ENCODE assay signal across 13 mouse cellular contexts in the genomic region with DNA sequence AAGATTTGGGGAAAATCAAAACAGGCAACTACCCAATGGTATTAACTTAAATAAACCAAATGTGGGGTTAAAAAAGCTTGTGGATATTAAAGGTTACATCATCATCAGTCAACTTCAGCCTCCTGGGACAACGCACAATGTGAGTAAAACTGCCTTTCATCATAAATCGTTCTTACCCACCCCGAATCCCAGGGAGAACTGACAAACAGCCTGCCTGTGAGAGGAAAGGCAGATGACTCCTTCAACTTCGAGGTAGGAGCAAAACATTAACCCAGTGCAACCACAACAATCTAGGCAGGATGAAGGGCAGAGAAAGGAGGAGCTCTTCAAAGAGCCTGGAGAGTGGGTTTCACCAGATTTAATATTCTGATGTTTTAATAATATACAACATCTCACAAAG.
"Had no signal": no experiment of that assay in that cellular context is flagged by ENCODE, and none has a peak within 500 bp of the region (broad histone marks: within the 10 kb centered on the region; RNA-seq: fewer than 3 reads in every experiment).

No protein-coding gene starts in this region.

- H3K27ac ChIP-seq: limb, embryonic 15.5 days; liver, embryonic 15.5 days; midbrain, embryonic 10.5 days; neural tube, embryonic 15.5 days had no signal

- DNase-seq: layer of hippocampus, adult 9-11 months; layer of hippocampus, postnatal 36 days; lung, postnatal 4 days; midbrain, embryonic 14.5 days; right cerebral cortex, adult 18-20 months; right cerebral cortex, postnatal 25 days; thymus, postnatal 36 days had no signal

- H3K4me3 ChIP-seq: limb, embryonic 15.5 days; liver, embryonic 15.5 days; midbrain, embryonic 10.5 days; myocyte; neural tube, embryonic 15.5 days had no signal

- H3K36me3 ChIP-seq: limb, embryonic 15.5 days; liver, embryonic 15.5 days; midbrain, embryonic 10.5 days; neural tube, embryonic 15.5 days had no signal

- H3K4me2 ChIP-seq: limb, embryonic 15.5 days; liver, embryonic 15.5 days; lung, embryonic 14.5 days; neural tube, embryonic 15.5 days had no signal

- H3K4me1 ChIP-seq: limb, embryonic 15.5 days; liver, embryonic 15.5 days; midbrain, embryonic 10.5 days; neural tube, embryonic 15.5 days had no signal

- H3K9me3 ChIP-seq: limb, embryonic 15.5 days; liver, embryonic 15.5 days; midbrain, embryonic 10.5 days; neural tube, embryonic 15.5 days had no signal

- H3K27me3 ChIP-seq: limb, embryonic 15.5 days; liver, embryonic 15.5 days; neural tube, embryonic 15.5 days had no signal

- H3K9ac ChIP-seq: limb, embryonic 15.5 days; liver, embryonic 15.5 days; lung, embryonic 14.5 days; neural tube, embryonic 15.5 days had no signal
